Mouse (Mus musculus) stomach, postnatal 0 days (tissue): ENCODE data around the gene Mpv17l2.

Experiments used
- CTCF ChIP-seq: IDR thresholded peaks from 2 replicates; pipeline ENCODE4 v1.5.1; 2016; ENCODE audit warnings: antibody characterized with exemption, low read depth, mild to moderate bottlenecking, moderate library complexity
- EP300 ChIP-seq: optimal IDR thresholded peaks from 2 replicates; pipeline ENCODE3; 2016; ENCODE audit warnings: antibody characterized with exemption

GRCm38 (mm10) chr8:70723486-70724210, 37.1 kb downstream of the Mpv17l2 start, which contains the start of gene Pde4c:
- TF ChIP-seq EP300 (no peak), CTCF (no peak)
